Mouse (Mus musculus) midbrain, embryonic 14.5 days (tissue): Measurements from ENCODE around the gene Adcy7. TPM values are rescaled to one million over a fixed set of nuclear protein-coding genes. Genes with fewer than 3 reads are reported as not detected.

Source experiments
- ATAC-seq: fragments of 200-750 bp; cut with Nextera tagmentation; 2 replicates; pipeline ENCODE4 v1.8.0; 2017; ENCODE audit warnings: moderate number of reproducible peaks, moderate library complexity; ENCODE audit not compliant: low FRiP score, low TSS enrichment
- DNase-seq: peaks from one replicate; pipeline ENCODE4 v3.0.0-alpha.2; 2015
- H3K27ac ChIP-seq: fragments of 300-500 bp; sonication (generic); replicated peaks from 2 replicates; pipeline ENCODE4 v1.5.1; 2014; ENCODE audit warnings: mild to moderate bottlenecking, low read depth, low read length, moderate library complexity
- H3K27me3 ChIP-seq: fragments of 300-500 bp; sonication (generic); 2 replicates; pipeline ENCODE4 v1.6.1; 2014; ENCODE audit warnings: low read length, control low read depth, mixed read lengths; ENCODE audit not compliant: control insufficient read depth, insufficient read depth
- H3K36me3 ChIP-seq: fragments of 300-500 bp; sonication (generic); 2 replicates; pipeline ENCODE4 v1.6.1; 2014; ENCODE audit warnings: low read length, control low read depth; ENCODE audit not compliant: control insufficient read depth, insufficient read depth
- H3K4me1 ChIP-seq: fragments of 300-500 bp; sonication (generic); 2 replicates; pipeline ENCODE4 v1.6.1; 2014; ENCODE audit warnings: mild to moderate bottlenecking, antibody characterized with exemption, low read length, control low read depth; ENCODE audit not compliant: control insufficient read depth, insufficient read depth
- H3K4me2 ChIP-seq: fragments of 300-500 bp; sonication (generic); 2 replicates; pipeline ENCODE4 v1.6.1; 2014; ENCODE audit warnings: mild to moderate bottlenecking, low read length, moderate library complexity
- H3K4me3 ChIP-seq: fragments of 300-500 bp; sonication (generic); replicated peaks from 2 replicates; pipeline ENCODE4 v1.5.1; 2014; ENCODE audit warnings: low read depth, low read length
- H3K9ac ChIP-seq: fragments of 300-500 bp; sonication (generic); replicated peaks from 2 replicates; pipeline ENCODE4 v1.6.1; 2014; ENCODE audit warnings: mild to moderate bottlenecking, low read length, moderate library complexity
- H3K9me3 ChIP-seq: fragments of 300-500 bp; sonication (generic); 2 replicates; pipeline ENCODE4 v1.6.1; 2016; ENCODE audit warnings: low read length, control low read depth, mixed read lengths; ENCODE audit not compliant: control insufficient read depth
- WGBS: fragments of 180-500 bp; shearing (Covaris S2); extraction: QIAGEN DNeasy Blood & Tissue Kit; methylation state at CpG from one replicate; pipeline ENCODE4 v1.1.7; 2014; 5-methylcytosine and 5-hydroxymethylcytosine counted together
- polyA plus RNA-seq: library from polyadenylated mRNA; unstranded; fragments of >200 nt; fragmentation: Nextera tagmentation; extraction: Ambion mirVana; gene quantifications from 2 replicates; pipeline ENCODE4 v1.2.1, GENCODE M21; 2014

Gene Adcy7
- polyA plus RNA-seq, 1 experiment from 2014 or later: 2.6 TPM

DNA sequence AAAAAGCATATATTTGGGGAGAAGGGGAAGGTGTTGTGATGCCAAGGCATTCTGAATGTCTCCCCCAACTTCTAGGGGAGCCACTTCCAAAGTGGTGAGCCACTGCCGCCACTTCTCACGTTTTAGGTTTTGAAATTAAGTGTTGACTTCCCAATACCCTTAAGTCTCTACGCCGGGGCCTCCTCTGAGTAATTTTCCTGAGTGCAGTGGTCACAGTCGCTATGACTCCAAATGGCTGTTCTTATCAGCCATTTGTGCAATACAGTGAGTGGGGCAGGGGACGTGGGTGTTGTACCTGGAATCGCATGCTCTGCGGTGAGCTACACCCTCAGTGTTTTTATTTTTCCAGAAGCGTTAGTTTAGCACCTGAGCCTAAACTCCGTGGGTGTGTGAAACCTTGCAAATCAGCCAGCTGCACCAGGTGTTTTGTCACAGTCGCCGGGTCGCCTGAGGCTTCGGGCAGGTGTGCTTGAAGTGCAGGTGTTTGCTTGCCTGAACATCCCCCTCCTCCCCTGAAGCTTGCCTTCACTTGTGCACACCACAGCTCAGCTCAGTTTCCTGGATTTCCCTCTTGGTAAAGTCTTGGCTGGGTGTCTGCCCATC lies 5.3 kb upstream of the Adcy7 start:
- Histone ChIP-seq H3K27ac (no peak overlapping the region), H3K4me2 (no peak overlapping the region), H3K9ac (no peak overlapping the region), H3K9me3 (no peaks in the 10 kb centered on the region), H3K4me3 (no peak overlapping the region), H3K4me1 (no peaks in the 10 kb centered on the region; the same call in 1 of the 2 replicates), H3K36me3 (no peaks in the 10 kb centered on the region), H3K27me3 (peaks cover 2% of the 10 kb centered on the region; the same call in 1 of the 2 replicates)
- DNase-seq (no peak), ATAC-seq (no peak)
- 91% methylated on average over 14 of the region's 14 CpGs for WGBS

- Histone ChIP-seq H3K4me3 (no peak overlapping the region), H3K9ac (no peak overlapping the region), H3K4me1 (peaks cover 9% of the 10 kb centered on the region), H3K4me2 (no peak overlapping the region), H3K36me3 (no peaks in the 10 kb centered on the region), H3K9me3 (no peaks in the 10 kb centered on the region), H3K27me3 (peaks cover 11% of the 10 kb centered on the region; the same call in 1 of the 2 replicates), H3K27ac (no peak overlapping the region)
- WGBS: 46% methylated on average over 7 of the region's 7 CpGs
- ATAC-seq (no peak), DNase-seq (no peak)
These were observed 2.9 kb upstream of the Adcy7 start for GRCm38 (mm10) chr8:88269107-88269875.

DNA sequence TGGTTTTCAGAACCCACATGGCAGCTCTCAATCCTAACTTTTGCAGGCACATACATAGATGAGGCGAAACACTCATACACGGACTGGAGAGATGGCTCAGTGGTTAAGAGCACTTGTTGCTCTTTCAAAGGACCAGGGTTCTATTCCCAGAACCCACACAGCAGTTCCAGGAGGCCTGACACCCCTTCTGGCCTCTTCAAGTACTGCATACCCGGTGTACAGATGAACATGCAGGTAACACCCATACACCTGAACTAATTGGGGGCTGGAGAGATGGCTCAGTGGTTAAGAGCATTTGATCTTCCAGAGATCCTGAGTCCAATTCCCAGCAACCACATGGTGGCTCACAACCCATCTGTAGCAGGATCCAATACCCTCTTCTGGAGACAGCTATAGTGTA lies 2.1 kb upstream of the Adcy7 start:
- ATAC-seq (no peak), DNase-seq (no peak)
- WGBS: 77% methylated on average over 3 of the region's 3 CpGs
- Histone ChIP-seq H3K9ac (no peak overlapping the region), H3K4me3 (no peak overlapping the region), H3K4me1 (peaks cover 9% of the 10 kb centered on the region), H3K9me3 (no peaks in the 10 kb centered on the region), H3K27me3 (peaks cover 11% of the 10 kb centered on the region; the same call in 1 of the 2 replicates), H3K27ac (no peak overlapping the region), H3K4me2 (no peak overlapping the region), H3K36me3 (no peaks in the 10 kb centered on the region)

DNA sequence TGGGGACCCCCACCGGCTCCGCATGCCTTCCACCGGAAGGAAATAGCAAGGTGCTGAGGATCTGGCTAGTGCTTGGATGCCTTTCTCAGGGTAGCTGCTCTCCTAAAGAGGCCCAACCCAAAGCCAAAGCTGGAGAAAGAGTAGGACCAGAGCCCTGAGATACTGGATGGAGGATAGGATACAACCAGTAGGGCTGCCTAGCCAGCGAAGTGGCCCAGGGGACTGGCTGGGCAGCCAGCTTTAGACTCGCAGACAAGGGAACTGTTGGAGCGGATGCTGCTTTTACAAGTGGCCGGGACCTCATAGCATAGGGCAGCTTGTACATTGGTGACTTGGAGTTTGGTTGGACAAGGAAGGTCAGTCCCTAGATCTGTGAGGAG lies 838 bp downstream of the Adcy7 start:
- H3K4me2 ChIP-seq: peak overlapping the region; percentile 90; the same call in 1 of the 2 replicates

GRCm38 (mm10) chr8:88274090-88274489 lies 1.9 kb downstream of the Adcy7 start:
- H3K4me1 ChIP-seq: peaks cover 9% of the 10 kb centered on the region
- peaks cover 11% of the 10 kb centered on the region; the same call in 1 of the 2 replicates for H3K27me3 ChIP-seq
- no peak overlapping the region for H3K4me3 ChIP-seq
- no peaks in the 10 kb centered on the region for H3K9me3 ChIP-seq
- no peak overlapping the region for H3K9ac ChIP-seq
- H3K36me3 ChIP-seq: no peaks in the 10 kb centered on the region
- 90% methylated on average over 5 of the region's 5 CpGs for WGBS
- ATAC-seq: no peak
- H3K27ac ChIP-seq: no peak overlapping the region
- no peak for DNase-seq
- no peak overlapping the region for H3K4me2 ChIP-seq

More for the DNA sequence above, 838 bp downstream of the Adcy7 start:
- H3K27me3 ChIP-seq: peaks cover 11% of the 10 kb centered on the region; the same call in 1 of the 2 replicates
- DNase-seq (no peak), ATAC-seq (no peak)
- H3K4me1 ChIP-seq: peaks cover 9% of the 10 kb centered on the region
- H3K27ac ChIP-seq: no peak overlapping the region
- H3K9me3 ChIP-seq: no peaks in the 10 kb centered on the region
- 65% methylated on average over 7 of the region's 7 CpGs for WGBS
- no peak overlapping the region for H3K4me3 ChIP-seq
- H3K36me3 ChIP-seq: no peaks in the 10 kb centered on the region
- no peak overlapping the region for H3K9ac ChIP-seq

DNA sequence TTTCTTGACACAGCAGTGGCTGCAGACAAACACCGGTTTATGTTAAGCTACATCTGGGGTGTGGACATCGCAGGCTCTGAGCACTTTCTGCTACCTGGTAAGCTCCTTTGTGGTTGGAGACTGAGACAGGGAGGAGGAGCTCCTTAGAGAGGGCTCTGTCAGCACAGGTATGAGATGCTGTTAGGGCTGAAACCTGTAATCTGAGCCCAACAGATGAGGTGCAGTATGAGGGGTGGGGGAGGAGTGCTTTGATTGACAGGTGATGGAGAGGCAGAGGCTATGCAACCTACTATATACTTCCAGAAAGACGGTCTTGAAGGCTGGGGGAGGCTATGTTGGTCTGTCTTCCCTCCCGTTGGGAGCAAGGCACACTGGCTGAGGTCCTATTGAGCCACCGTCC lies 7.0 kb downstream of the Adcy7 start:
- H3K4me3 ChIP-seq: no peak overlapping the region
- H3K4me1 ChIP-seq: no peaks in the 10 kb centered on the region
- no peaks in the 10 kb centered on the region; the same call in 1 of the 2 replicates for H3K27me3 ChIP-seq
- WGBS: 67% methylated on average over 5 of the region's 5 CpGs
- no peaks in the 10 kb centered on the region for H3K36me3 ChIP-seq
- H3K4me2 ChIP-seq: no peak overlapping the region
- DNase-seq (no peak), ATAC-seq (no peak)
- H3K9me3 ChIP-seq: no peaks in the 10 kb centered on the region
- no peak overlapping the region for H3K9ac ChIP-seq
- H3K27ac ChIP-seq: no peak overlapping the region

- H3K4me3 ChIP-seq: no peak overlapping the region
- no peak overlapping the region for H3K27ac ChIP-seq
- H3K27me3 ChIP-seq: no peaks in the 10 kb centered on the region
- no peak overlapping the region for H3K4me2 ChIP-seq
- no peak for DNase-seq
- 85% methylated on average over 6 of the region's 6 CpGs for WGBS
- no peak for ATAC-seq
- no peak overlapping the region for H3K9ac ChIP-seq
- H3K9me3 ChIP-seq: no peaks in the 10 kb centered on the region
- no peaks in the 10 kb centered on the region for H3K36me3 ChIP-seq
- no peaks in the 10 kb centered on the region for H3K4me1 ChIP-seq
These were observed 7.5 kb downstream of the Adcy7 start for GRCm38 (mm10) chr8:88279670-88280069.

- 75% methylated on average over 7 of the region's 7 CpGs for WGBS
- H3K4me1 ChIP-seq: no peaks in the 10 kb centered on the region
- DNase-seq (no peak), ATAC-seq (no peak)
- H3K27me3 ChIP-seq: no peaks in the 10 kb centered on the region
- H3K36me3 ChIP-seq: no peaks in the 10 kb centered on the region
- no peak overlapping the region for H3K4me3 ChIP-seq
- no peak overlapping the region for H3K4me2 ChIP-seq
- H3K9me3 ChIP-seq: no peaks in the 10 kb centered on the region
- no peak overlapping the region for H3K9ac ChIP-seq
- no peak overlapping the region for H3K27ac ChIP-seq
These were observed 8.7 kb downstream of the Adcy7 start for GRCm38 (mm10) chr8:88280904-88281303.

DNA sequence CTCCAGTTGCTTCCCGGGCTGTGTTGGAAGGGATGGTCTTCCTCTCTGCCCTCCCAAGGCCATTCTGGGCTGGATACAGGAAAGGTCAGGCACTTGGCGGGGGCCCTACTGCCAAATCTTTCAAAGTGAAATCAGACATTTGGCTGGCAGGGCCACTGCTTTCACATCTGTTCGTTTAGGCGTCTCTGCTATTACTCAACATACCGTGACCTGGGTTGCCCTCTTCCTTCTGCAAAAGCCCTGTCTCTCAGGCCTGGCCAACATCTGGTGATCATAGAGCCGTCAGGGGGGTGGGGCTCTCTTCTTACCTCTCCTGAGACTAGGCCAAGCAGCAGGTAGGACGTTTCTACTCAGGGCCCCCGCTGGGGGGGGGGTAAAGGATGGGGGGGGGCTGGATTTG lies 10.5 kb downstream of the Adcy7 start:
- WGBS: 64% methylated on average over 8 of the region's 8 CpGs
- Histone ChIP-seq H3K9ac (no peak overlapping the region), H3K27ac (no peak overlapping the region), H3K36me3 (no peaks in the 10 kb centered on the region), H3K4me3 (no peak overlapping the region), H3K9me3 (no peaks in the 10 kb centered on the region), H3K27me3 (no peaks in the 10 kb centered on the region), H3K4me2 (no peak overlapping the region), H3K4me1 (no peaks in the 10 kb centered on the region)
- DNase-seq (no peak), ATAC-seq (no peak)
